Mouse (Mus musculus) central nervous system, embryonic 18 days (tissue): ENCODE results near the gene Ywhaq. TPM values are rescaled to one million over a fixed set of nuclear protein-coding genes. Genes with fewer than 3 reads are reported as not detected.

Experiments
- polyA plus RNA-seq: library from polyadenylated mRNA; depleted of rRNA; stranded (reverse); fragments of >200 nt; gene quantifications from 2 replicates; pipeline ENCODE4 v1.2.3, GENCODE M21; 2012; rRNA removed

The Ywhaq gene
- polyA plus RNA-seq: 567 and 571 TPM in 2 replicates

DNA sequence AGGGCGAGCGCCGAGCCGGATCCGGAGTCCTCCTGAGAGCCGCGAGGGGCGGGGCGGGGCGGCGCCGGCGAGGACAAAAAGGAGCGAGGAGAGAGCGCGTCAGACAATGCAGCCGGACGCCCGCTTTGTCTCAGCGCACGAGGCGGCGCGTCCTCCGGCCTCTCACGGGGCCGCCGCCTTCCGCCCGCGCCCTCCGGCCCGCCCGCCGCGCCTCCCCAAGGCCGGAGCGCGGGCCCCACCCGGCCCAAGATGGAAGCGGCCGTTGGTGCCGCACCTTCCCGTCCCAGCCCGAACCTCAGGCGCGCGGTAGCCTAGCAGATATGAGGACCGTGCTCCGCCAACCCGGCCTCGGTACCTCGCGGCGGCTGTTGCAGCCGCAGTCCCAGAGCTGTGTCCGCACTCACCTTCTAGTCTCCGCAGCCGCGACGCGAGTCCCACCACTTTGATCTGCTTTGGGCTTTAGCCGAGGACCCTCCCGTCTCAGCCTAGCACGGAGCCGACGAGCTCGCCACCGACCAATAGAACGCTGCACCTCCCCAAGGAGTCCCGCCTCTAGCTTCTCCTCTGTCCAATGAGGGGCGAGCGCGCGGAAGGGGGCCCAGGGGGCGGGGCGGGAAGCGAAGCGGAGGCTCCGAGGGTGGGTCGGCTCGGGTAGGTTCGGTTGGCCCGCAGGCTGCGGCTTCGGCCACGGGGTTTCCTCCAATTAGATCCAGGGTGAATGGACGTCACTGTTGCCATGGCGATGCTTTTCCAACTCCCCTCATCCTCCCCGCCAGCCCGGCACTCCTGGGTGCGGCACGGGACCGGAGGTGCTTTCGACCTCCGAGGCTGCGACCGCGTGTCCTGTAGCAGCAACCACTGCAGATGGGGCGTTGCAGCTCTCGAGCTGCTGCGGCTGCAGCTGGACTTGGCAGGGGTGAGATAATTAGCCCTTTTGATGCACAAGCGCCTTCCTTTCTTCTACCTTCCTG lies at the start of gene Ywhaq:
Ywhaq (minus strand) TSS at position 538 of the 971 bp plus-strand sequence.

GRCm38 (mm10) chr12:21373100-21373819 lies 44.2 kb downstream of the Ywhaq start, which contains the start of gene Adam17:
Gene Adam17 (minus strand): TSS chr12:21373632.

Other genes starting within 250 kb of the Ywhaq start
- gene Cpsf3, start 132.2 kb downstream of the Ywhaq start, polyA plus RNA-seq: 81.9 and 86.8 TPM in 2 replicates
- 26.3 and 27.6 TPM in 2 replicates for gene Itgb1bp1, start 131.4 kb downstream of the Ywhaq start, polyA plus RNA-seq
- 31.0 and 35.1 TPM in 2 replicates for gene Iah1, start 101.2 kb downstream of the Ywhaq start, polyA plus RNA-seq
- 16.8 and 18.9 TPM in 2 replicates for gene Adam17, start 44.0 kb downstream of the Ywhaq start, polyA plus RNA-seq